Mouse (Mus musculus) urinary bladder, postnatal 4 days (tissue): ENCODE measurements around the gene Fsd1l.

Experiments
- DNase-seq, 2 experiments: peaks; one replicate each; pipeline ENCODE4 v3.0.0; 2021 to 2022; ENCODE audit warnings: low spot score in 2 of 2

Gene Fsd1l

GRCm38 (mm10) chr4:53631316-53632010 is at the start of gene Fsd1l:
Fsd1l (plus strand) TSS chr4:53631471.
- peak; percentile 69 to 78 for DNase-seq

GRCm38 (mm10) chr4:53587676-53588075 is 43.6 kb upstream of the Fsd1l start:
- DNase-seq = no peak

DNA sequence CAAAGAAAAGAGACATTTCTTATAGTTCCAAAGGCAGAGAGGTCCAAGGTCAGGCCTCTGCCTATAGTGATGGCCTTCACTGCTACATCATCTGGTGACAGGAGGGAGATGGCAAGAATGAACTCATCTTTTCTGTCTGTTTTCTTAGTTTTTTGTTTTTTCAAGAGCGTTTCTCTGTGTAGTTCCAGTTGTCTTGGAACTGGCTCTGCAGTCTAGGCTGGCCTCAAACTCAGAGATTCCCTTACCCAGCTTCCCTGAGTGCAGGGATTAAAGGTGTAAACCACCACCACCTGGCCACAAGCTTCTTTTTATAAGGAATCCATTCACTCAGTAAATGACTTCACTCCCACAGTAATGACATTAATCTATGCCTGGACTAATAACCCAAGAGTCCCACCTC is 42.3 kb upstream of the Fsd1l start:
- no peak for DNase-seq

DNA sequence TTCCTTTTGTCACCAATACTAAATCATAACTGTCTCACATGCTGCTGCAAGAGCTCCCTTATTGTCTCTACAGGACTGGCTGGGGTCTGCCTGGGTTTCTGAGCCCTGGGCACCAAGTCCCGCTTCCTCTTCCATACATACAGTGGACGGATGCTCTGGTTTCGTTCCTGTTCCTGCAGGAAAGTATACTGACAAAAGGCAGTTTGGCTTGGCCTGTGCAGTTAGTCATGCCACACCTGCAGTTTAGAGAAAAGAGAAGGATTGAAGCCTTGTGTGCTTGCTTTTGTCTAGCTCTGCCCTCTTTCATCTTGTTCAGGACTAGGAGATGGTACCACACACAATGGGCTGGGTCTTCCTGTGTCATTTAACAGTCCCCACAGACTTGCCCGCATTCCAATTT is 41.8 kb upstream of the Fsd1l start:
- no peak for DNase-seq

DNA sequence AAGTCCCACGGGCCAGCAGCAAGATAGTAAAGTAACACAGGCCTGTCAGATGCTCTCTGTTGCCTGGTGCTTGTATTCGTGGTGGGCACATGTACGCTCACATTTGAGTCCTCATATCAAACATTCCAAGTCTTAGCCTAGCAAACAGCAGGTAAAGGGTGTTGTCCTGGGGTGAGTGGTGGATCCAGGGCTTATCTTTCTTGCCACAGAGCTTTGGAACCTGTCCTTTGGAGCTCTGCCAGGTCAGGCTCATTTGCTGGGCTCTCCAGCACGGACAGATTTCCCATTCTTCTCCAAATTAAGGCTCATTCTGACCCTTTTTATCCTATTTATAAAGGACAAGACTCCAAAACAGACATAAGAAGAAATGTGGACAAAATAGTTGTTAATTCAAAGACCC is 41.1 kb upstream of the Fsd1l start:
- DNase-seq = no peak

GRCm38 (mm10) chr4:53590691-53591447 is 40.4 kb upstream of the Fsd1l start:
- DNase-seq = no peak

DNA sequence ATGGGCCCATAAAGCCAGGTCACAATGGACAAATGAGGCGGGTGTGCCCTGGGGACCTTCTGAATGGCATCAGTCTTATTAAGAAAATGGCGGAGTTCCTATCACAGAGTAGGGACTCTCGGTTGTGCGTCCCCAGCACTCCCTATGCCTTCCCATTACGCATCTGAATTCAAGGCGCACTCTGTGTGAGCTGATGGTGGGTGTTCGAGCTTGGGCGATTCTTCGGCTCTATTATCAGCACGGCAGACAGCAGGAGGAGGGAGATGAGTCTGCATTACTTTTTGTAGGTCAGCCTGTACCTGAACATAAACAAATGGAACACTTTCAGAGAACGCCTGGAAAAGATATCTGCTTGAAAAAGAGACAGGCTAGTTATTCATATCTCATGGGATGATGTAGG is 39.7 kb upstream of the Fsd1l start:
- DNase-seq = no peak

- no peak for DNase-seq
Measured at GRCm38 (mm10) chr4:53591941-53592340, 39.3 kb upstream of the Fsd1l start.

DNA sequence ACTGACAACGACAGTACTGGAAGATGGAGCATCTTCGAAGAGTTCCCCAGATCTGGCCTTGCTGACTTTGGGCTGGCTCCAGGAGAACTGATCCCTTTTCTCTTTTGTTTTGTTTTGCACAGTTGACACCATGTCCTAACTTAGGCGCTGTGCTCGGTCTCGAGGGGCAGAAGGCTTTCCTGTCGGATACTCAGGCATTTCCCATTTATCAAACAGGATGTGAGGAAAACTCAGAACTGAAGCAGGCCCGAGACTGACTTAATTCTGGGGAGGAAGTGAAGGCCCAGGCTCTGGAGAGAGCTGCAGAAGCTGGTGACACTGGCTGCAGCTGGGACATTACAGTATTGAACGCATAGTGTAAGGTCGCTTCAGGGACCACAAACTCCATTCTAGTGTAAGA is 38.9 kb upstream of the Fsd1l start:
- no peak for DNase-seq

GRCm38 (mm10) chr4:53594204-53594603 is 37.1 kb upstream of the Fsd1l start:
- DNase-seq = peak in 1 of 2 experiments; percentile 32

DNA sequence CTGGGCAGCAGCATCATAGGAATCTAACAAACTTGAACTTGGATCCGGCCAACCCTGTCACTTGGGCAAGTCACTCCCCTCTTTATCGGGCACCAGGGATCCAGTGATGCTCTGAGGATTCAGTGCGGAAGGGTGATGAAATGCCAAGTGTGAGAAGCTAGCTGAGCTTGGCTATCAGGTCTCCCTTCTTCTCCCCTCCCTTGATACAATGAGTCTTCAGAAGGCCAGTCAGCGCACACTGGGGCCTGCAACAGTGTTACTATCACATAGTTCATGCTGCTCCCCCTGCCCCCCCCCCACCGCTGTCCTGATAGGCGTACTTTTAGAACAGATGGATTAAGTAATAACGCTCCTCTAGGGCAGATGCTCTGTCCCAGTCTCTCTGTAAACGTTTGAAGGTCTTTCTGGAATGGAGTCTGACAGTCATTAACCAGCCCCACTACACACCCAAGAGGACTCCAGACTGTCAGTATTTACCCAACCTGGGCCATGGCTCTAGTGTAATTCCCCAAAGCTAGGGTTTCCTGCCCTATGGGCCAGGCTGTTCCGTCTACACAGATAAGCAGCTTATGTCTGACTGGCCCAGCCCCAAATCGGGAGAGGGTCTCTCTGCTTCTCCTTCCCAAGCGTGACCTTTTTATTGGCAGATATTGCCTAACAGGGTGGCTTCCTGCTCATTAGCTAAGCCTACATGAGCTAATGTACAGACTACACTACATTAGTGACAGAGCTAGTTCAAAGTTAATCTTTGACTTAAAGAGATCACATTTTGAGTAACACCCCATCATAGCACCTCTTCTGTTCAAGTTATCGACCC is 35.8 kb upstream of the Fsd1l start:
- DNase-seq = no peak

GRCm38 (mm10) chr4:53596063-53596895 is 35.0 kb upstream of the Fsd1l start:
- no peak for DNase-seq

GRCm38 (mm10) chr4:53600462-53600861 is 30.8 kb upstream of the Fsd1l start:
- no peak for DNase-seq

DNA sequence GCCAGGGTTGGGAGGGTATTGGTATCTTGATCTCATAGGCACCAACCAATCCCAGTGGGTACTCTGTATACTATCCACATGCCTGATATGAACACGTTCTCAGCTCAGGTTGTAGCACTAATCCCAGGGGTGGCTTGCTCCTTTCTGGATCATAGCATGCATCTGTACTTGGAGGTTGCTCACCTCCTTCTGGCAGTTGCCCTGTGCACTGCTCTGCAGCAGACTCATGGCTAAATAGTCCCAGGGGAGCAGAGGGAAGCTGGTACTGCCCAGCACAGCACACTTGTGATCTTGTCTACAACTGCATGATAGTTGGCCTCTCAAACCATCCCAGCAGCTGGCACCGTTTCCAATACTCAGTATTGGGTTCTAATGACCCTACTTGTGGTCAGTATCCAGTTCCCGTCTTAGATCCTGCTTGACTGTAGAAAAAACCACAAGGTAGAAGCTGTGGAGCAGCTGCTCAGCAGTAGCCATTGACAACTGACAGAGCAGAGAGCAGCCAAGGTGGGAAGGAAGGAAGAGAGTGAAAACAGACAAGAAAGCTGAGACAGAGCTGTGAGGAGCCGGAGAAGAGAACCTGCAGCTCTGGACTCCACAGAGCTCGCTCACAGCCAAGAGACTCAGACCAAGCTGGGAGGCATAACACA is 16.6 kb upstream of the Fsd1l start:
- no peak for DNase-seq

GRCm38 (mm10) chr4:53617968-53618367 is 13.3 kb upstream of the Fsd1l start:
- DNase-seq = no peak

DNA sequence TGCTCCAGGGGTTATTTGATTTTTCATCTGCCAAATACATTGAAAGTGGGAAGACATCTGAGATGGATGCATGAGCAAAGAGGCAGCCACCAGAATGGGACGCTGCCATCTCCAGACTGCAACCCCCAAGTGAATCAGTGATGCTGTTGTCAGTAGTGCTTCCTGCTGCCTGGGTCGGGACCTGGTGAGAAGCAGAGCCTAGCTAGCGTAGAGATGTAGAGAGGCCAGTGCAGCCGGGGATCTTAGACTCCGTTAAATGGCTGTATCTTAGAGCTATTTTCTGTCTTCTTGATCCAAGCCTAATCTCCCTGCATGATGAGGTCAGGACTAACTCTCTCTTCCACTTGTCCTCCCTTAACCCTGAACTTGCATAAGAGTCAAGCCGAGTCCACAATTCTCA is 11.2 kb upstream of the Fsd1l start:
- DNase-seq = no peak

GRCm38 (mm10) chr4:53621084-53621483 is 10.2 kb upstream of the Fsd1l start:
- no peak for DNase-seq

- DNase-seq = no peak
Measured at GRCm38 (mm10) chr4:53621490-53621889, 9.8 kb upstream of the Fsd1l start.

DNA sequence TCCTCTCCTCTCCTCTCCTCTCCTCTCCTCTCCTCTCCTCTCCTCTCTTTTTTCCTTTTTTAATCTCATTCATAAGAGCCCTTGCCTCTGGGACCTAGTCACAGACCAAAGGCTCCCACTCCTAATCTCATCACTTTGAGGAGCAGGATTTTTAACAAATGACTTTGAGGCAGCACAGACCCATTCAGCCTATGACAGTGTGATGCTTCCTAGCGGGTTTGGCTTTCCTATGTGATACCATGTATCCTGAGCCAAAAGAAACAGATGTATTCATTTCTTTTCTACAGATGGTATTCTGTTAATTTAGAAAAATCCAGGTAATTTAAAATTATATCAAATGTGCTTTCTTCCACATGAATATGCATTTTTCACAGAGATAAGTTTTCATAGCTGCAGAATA is 7.6 kb upstream of the Fsd1l start:
- no peak for DNase-seq

- no peak for DNase-seq
Measured at GRCm38 (mm10) chr4:53624816-53625215, 6.5 kb upstream of the Fsd1l start.

- DNase-seq = no peak
Measured at GRCm38 (mm10) chr4:53625263-53625662, 6.0 kb upstream of the Fsd1l start.
